Comparison of ENCODE assay signal across 16 mouse cellular contexts in the genomic region with DNA sequence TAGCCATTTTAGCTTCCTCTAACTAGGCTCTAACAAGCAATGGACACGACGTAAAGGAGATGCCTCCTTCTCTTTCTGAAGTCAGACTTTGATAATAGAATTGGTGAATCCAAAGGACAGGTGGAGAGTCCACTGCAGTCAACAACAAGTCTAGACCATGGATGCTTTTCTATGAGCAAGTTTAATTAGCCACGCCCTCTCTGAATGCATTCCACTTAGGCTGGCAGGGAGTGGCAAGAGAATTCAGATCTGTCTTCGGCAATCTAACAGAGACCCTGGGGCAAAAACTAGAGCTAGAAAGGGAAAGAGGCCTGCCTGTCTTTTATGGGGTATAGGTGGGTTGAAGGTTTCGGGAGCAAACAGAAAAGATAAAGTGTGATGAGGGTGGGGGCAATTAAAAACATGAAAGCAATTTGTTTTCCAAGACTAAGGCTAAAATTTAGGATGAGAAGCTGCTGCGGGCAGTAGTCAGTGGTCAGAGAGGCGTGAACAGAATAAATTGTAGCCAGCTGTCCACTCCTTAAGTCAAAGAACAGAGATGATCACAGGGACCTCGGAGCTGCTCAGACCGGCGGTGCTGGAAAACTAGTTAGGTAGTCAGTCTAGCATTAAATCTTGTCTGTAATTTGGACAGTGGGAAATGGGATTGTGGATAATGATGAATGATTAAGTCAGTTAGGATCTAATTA. TPM values are rescaled to one million over a fixed set of nuclear protein-coding genes. Genes with fewer than 3 reads are reported as not detected.
DNase-seq lines count a peak whose midpoint lies in the region; ATAC-seq and TF ChIP-seq lines count a peak whose summit lies in the region.
"Had no signal": no experiment of that assay in that cellular context is flagged by ENCODE, and none has a peak within 500 bp of the region (broad histone marks: within the 10 kb centered on the region; RNA-seq: fewer than 3 reads in every experiment).

No protein-coding gene starts in this region.

- peak; percentile 45 to 71 for DNase-seq in kidney, postnatal 36 days
- DNase-seq in cerebellum, adult 2 months, result no peak
- no peak for DNase-seq in lung, adult 2 months
- DNase-seq: adrenal gland, postnatal 10 days; cerebellum, adult 8-10 months; heart, postnatal 36 days; right cerebral cortex, postnatal 25 days had no signal

- no peaks in the 10 kb centered on the region for H3K27me3 ChIP-seq in neural tube, embryonic 12.5 days (replicated peaks)
- no peaks in the 10 kb centered on the region for H3K27me3 ChIP-seq in neural tube, embryonic 15.5 days (replicated peaks)
- H3K27me3 ChIP-seq in hindbrain, embryonic 16.5 days (replicated peaks; ENCODE audit: control insufficient read depth, insufficient read depth, low read length), result no peaks in the 10 kb centered on the region
- no peaks in the 10 kb centered on the region for H3K27me3 ChIP-seq in cerebellum, adult 2 months (ENCODE audit: control insufficient read depth, insufficient read depth, low read length)
- H3K27me3 ChIP-seq: limb, embryonic 15.5 days had no signal

- H3K4me3 ChIP-seq in neural tube, embryonic 12.5 days, result no peak overlapping the region
- no peak overlapping the region for H3K4me3 ChIP-seq in neural tube, embryonic 15.5 days (replicated peaks)
- H3K4me3 ChIP-seq in hindbrain, embryonic 16.5 days (ENCODE audit: low read length), result no peak overlapping the region
- H3K4me3 ChIP-seq in cerebellum, adult 2 months (replicated peaks; ENCODE audit: insufficient read depth, low read depth, low read length), result no peak overlapping the region
- H3K4me3 ChIP-seq in lung, adult 2 months (replicated peaks; ENCODE audit: extremely low read depth, low read depth, low read length), result no peak overlapping the region
- H3K4me3 ChIP-seq: erythroblast, embryonic 14.5 days; limb, embryonic 15.5 days; myocyte had no signal

- 51% methylated on average over 10 of the region's 10 CpGs for WGBS in neural tube, embryonic 12.5 days
- 50% methylated on average over 10 of the region's 10 CpGs for WGBS in neural tube, embryonic 15.5 days
- WGBS in hindbrain, embryonic 16.5 days, result 48% methylated on average over 10 of the region's 10 CpGs
- 59% methylated on average over 10 of the region's 10 CpGs for WGBS in cerebellum, adult 2 months
- WGBS in lung, adult 2 months, result 89% methylated on average over 10 of the region's 10 CpGs

- no peak for TF ChIP-seq CTCF in cerebellum, adult 2 months (IDR thresholded peaks at IDR 0.05; ENCODE audit: borderline replicate concordance, insufficient read depth, low read depth, low read length)
- TF ChIP-seq CTCF in lung, adult 2 months (IDR thresholded peaks at IDR 0.05; ENCODE audit: insufficient read depth, low read length), result no peak

- no peak overlapping the region for H3K4me2 ChIP-seq in neural tube, embryonic 12.5 days (replicated peaks)
- H3K4me2 ChIP-seq in neural tube, embryonic 15.5 days, result no peak overlapping the region
- no peak overlapping the region for H3K4me2 ChIP-seq in hindbrain, embryonic 16.5 days (ENCODE audit: low read length)
- H3K4me2 ChIP-seq: limb, embryonic 15.5 days had no signal

- H3K36me3 ChIP-seq in neural tube, embryonic 12.5 days, result no peaks in the 10 kb centered on the region
- no peaks in the 10 kb centered on the region for H3K36me3 ChIP-seq in neural tube, embryonic 15.5 days
- no peaks in the 10 kb centered on the region for H3K36me3 ChIP-seq in hindbrain, embryonic 16.5 days (ENCODE audit: control insufficient read depth, insufficient read depth, low read length)
- H3K36me3 ChIP-seq: limb, embryonic 15.5 days had no signal

- H3K27ac ChIP-seq in neural tube, embryonic 12.5 days, result no peak overlapping the region
- H3K27ac ChIP-seq in neural tube, embryonic 15.5 days (replicated peaks), result no peak overlapping the region
- no peak overlapping the region for H3K27ac ChIP-seq in hindbrain, embryonic 16.5 days (ENCODE audit: low read depth, low read length)
- no peak overlapping the region for H3K27ac ChIP-seq in cerebellum, adult 2 months (ENCODE audit: insufficient read depth, low read length)
- H3K27ac ChIP-seq: limb, embryonic 15.5 days had no signal

- no peaks in the 10 kb centered on the region for H3K9me3 ChIP-seq in neural tube, embryonic 12.5 days
- no peaks in the 10 kb centered on the region for H3K9me3 ChIP-seq in neural tube, embryonic 15.5 days (replicated peaks)
- H3K9me3 ChIP-seq in hindbrain, embryonic 16.5 days (ENCODE audit: control insufficient read depth, low read length), result no peaks in the 10 kb centered on the region
- H3K9me3 ChIP-seq: G1E; limb, embryonic 15.5 days had no signal

- H3K4me1 ChIP-seq in neural tube, embryonic 12.5 days, result peaks cover 12% of the 10 kb centered on the region
- peaks cover 9% of the 10 kb centered on the region; the same call in 1 of the 2 replicates for H3K4me1 ChIP-seq in neural tube, embryonic 15.5 days
- peaks cover 4% of the 10 kb centered on the region; the same call in 1 of the 2 replicates for H3K4me1 ChIP-seq in hindbrain, embryonic 16.5 days (ENCODE audit: control insufficient read depth, insufficient read depth, low read depth, low read length)
- no peaks in the 10 kb centered on the region for H3K4me1 ChIP-seq in cerebellum, adult 2 months (ENCODE audit: control insufficient read depth, insufficient read depth, low read length)
- no peaks in the 10 kb centered on the region; the same call in 1 of the 2 replicates for H3K4me1 ChIP-seq in lung, adult 2 months (ENCODE audit: control insufficient read depth, insufficient read depth, low read length)

- ATAC-seq in neural tube, embryonic 12.5 days (ENCODE audit: low FRiP score, low read depth), result peak; percentile 33; the same call in 1 of the 2 replicates
- no peak for ATAC-seq in neural tube, embryonic 15.5 days (ENCODE audit: low FRiP score)
- ATAC-seq in hindbrain, embryonic 16.5 days, result peak; percentile 69
- no peak for ATAC-seq in megakaryocyte progenitor cell, adult 5-6 weeks (replicated peaks; ENCODE audit: poor library complexity)
- ATAC-seq: lung, postnatal 0 days had no signal

- no peak overlapping the region for H3K9ac ChIP-seq in neural tube, embryonic 12.5 days
- no peak overlapping the region for H3K9ac ChIP-seq in neural tube, embryonic 15.5 days (replicated peaks)
- H3K9ac ChIP-seq in hindbrain, embryonic 16.5 days (ENCODE audit: low read depth, low read length), result no peak overlapping the region
- H3K9ac ChIP-seq: limb, embryonic 15.5 days had no signal

- TF ChIP-seq POLR2A in cerebellum, adult 2 months (IDR thresholded peaks at IDR 0.05; ENCODE audit: borderline replicate concordance, insufficient read depth, low read length), result no peak
- no peak for TF ChIP-seq POLR2A in lung, adult 2 months (IDR thresholded peaks at IDR 0.05; ENCODE audit: borderline replicate concordance, extremely low read depth, low read depth, low read length)

RNA-seq across cellular contexts. Expression of gene Eml4, which starts 27.2 kb away (rescaled TPM):
- 47.5 and 52.6 TPM in 2 replicates for polyA plus RNA-seq in neural tube, embryonic 12.5 days (2016; fragmentation: Nextera tagmentation; extraction: Ambion mirVana)
- 28.8 and 29.9 TPM in 2 replicates for polyA plus RNA-seq in neural tube, embryonic 15.5 days (2015; fragmentation: Nextera tagmentation; extraction: Ambion mirVana)
- 22.7 and 28.0 TPM in 2 replicates for polyA plus RNA-seq in hindbrain, embryonic 16.5 days (2015; fragmentation: Nextera tagmentation; extraction: Ambion mirVana)
- total RNA-seq in megakaryocyte progenitor cell, adult 5-6 weeks (2015), result 38.0 and 41.5 TPM in 2 replicates
- 79.6 and 86.3 TPM in 2 replicates for total RNA-seq in megakaryocyte progenitor cell, adult 5-6 weeks (2017)
- 16.7 and 17.3 TPM in 2 replicates for polyA plus RNA-seq in cerebellum, adult 2 months (2012; rRNA removed)
- polyA plus RNA-seq in lung, adult 2 months (2012; rRNA removed), result 6.9 and 10.6 TPM in 2 replicates

Comparison
In these comparisons a context has a peak if more than half of its experiments do, and no peak if none do; other contexts are left out.
1. ATAC-seq: peak in neural tube, embryonic 12.5 days (single experiment) and hindbrain, embryonic 16.5 days (single experiment); none in neural tube, embryonic 15.5 days (single experiment) and megakaryocyte progenitor cell, adult 5-6 weeks (single experiment).
2. DNase-seq: peak in kidney, postnatal 36 days (2 of 2); none in cerebellum, adult 2 months (0 of 2) and lung, adult 2 months (single experiment).